18 mouse cellular contexts compared by ENCODE assay signal in the genomic region with DNA sequence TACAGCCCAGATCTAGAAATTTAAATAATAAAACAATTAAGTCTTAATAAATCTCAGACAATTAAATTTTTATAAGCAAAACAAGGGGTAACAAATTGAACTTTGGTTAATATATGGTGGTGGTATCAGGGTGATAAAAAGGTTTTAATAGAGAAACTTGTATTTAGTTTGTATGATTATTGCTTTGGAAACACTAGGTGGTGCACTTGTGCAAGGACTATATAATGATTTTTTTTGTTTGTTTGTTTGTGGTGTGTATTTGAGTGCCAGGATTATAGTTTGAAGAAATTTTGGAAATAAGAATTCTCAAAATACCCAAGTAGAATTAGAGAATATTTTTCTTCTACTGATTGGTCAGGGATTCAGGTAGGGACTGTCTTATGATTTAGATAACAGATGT. TPM values are rescaled to one million over a fixed set of nuclear protein-coding genes. Genes with fewer than 3 reads are reported as not detected.
DNase-seq lines count a peak whose midpoint lies in the region; ATAC-seq and TF ChIP-seq lines count a peak whose summit lies in the region.
"Had no signal": no experiment of that assay in that cellular context is flagged by ENCODE, and none has a peak within 500 bp of the region (broad histone marks: within the 10 kb centered on the region; RNA-seq: fewer than 3 reads in every experiment).

No protein-coding gene starts in this region.

- DNase-seq in forebrain, embryonic 14.5 days (ENCODE audit: low spot score) = peak; percentile 21
- no peak for DNase-seq in layer of hippocampus, adult 2 months (ENCODE audit: low spot score in 2 of 2)
- DNase-seq in layer of hippocampus, adult 9-10 months (ENCODE audit: low spot score) = no peak
- DNase-seq in 3T3-L1 (ENCODE audit: low read depth, low spot score) (peak; percentile 20), Patski (ENCODE audit: low read depth, low spot score) (no peak)
- no peak for DNase-seq in ovary, postnatal 14 days (ENCODE audit: low spot score)
- DNase-seq: kidney, postnatal 14 days; layer of hippocampus, adult 9-11 months; lung, adult 2 months; thymus, postnatal 14 days had no signal

- POLR2A ChIA-PET in Patski (lab: Charles Lee) = no interaction called here

- no peak overlapping the region for H3K27ac ChIP-seq in forebrain, embryonic 14.5 days (ENCODE audit: low read depth, low read length)
- no peak overlapping the region for H3K27ac ChIP-seq in forebrain, embryonic 15.5 days (replicated peaks)
- H3K27ac ChIP-seq in layer of hippocampus, adult 2 months = no peak overlapping the region
- H3K27ac ChIP-seq: embryonic facial prominence, embryonic 15.5 days; forebrain, embryonic 10.5 days; heart, embryonic 13.5 days; midbrain, embryonic 15.5 days; stomach, embryonic 15.5 days had no signal

- H3K4me1 ChIP-seq in forebrain, embryonic 14.5 days (ENCODE audit: control insufficient read depth, insufficient read depth, low read length) = no peaks in the 10 kb centered on the region
- H3K4me1 ChIP-seq in forebrain, embryonic 15.5 days = no peaks in the 10 kb centered on the region
- H3K4me1 ChIP-seq: embryonic facial prominence, embryonic 15.5 days; forebrain, embryonic 10.5 days; heart, embryonic 13.5 days; midbrain, embryonic 15.5 days; stomach, embryonic 15.5 days had no signal

- peak; percentile 77 for TF ChIP-seq CTCF in layer of hippocampus, adult 2 months (conservative IDR thresholded peaks at IDR 0.05)
- peak; percentile 31 for TF ChIP-seq CTCF in Patski (IDR thresholded peaks at IDR 0.05)

- H3K9ac ChIP-seq in forebrain, embryonic 14.5 days (ENCODE audit: low read length) = no peak overlapping the region
- H3K9ac ChIP-seq in forebrain, embryonic 15.5 days (replicated peaks) = no peak overlapping the region
- H3K9ac ChIP-seq: embryonic facial prominence, embryonic 15.5 days; heart, embryonic 13.5 days; midbrain, embryonic 15.5 days; stomach, embryonic 15.5 days had no signal

- in situ Hi-C loops in Patski (cut with MboI; ENCODE audit: low pct_unique_long_range_greater_than_20kb) = no loop called here

- H3K27me3 ChIP-seq in forebrain, embryonic 14.5 days (replicated peaks; ENCODE audit: control insufficient read depth, insufficient read depth, low read length) = no peaks in the 10 kb centered on the region
- H3K27me3 ChIP-seq in forebrain, embryonic 15.5 days = no peaks in the 10 kb centered on the region
- no peaks in the 10 kb centered on the region for H3K27me3 ChIP-seq in Patski
- H3K27me3 ChIP-seq: embryonic facial prominence, embryonic 15.5 days; heart, embryonic 13.5 days; midbrain, embryonic 15.5 days; stomach, embryonic 15.5 days had no signal

- no peak for ATAC-seq in forebrain, embryonic 14.5 days
- ATAC-seq in forebrain, embryonic 15.5 days (replicated peaks) = no peak
- ATAC-seq in Patski = no peak
- no peak for ATAC-seq in inflammation-experienced regulatory T-cells, adult 6 months
- ATAC-seq: intestine, embryonic 16.5 days; midbrain, embryonic 15.5 days had no signal

- H3K4me2 ChIP-seq in forebrain, embryonic 14.5 days (ENCODE audit: low read length) = no peak overlapping the region
- H3K4me2 ChIP-seq in forebrain, embryonic 15.5 days (replicated peaks) = no peak overlapping the region
- H3K4me2 ChIP-seq: embryonic facial prominence, embryonic 15.5 days; heart, embryonic 13.5 days; midbrain, embryonic 15.5 days; stomach, embryonic 15.5 days had no signal

- no peaks in the 10 kb centered on the region for H3K36me3 ChIP-seq in forebrain, embryonic 14.5 days (ENCODE audit: control insufficient read depth, insufficient read depth, low read length)
- no peaks in the 10 kb centered on the region for H3K36me3 ChIP-seq in forebrain, embryonic 15.5 days
- H3K36me3 ChIP-seq: embryonic facial prominence, embryonic 15.5 days; forebrain, embryonic 10.5 days; heart, embryonic 13.5 days; midbrain, embryonic 15.5 days; stomach, embryonic 15.5 days had no signal

- no peak overlapping the region for H3K4me3 ChIP-seq in forebrain, embryonic 14.5 days (ENCODE audit: low read depth, low read length)
- no peak overlapping the region for H3K4me3 ChIP-seq in forebrain, embryonic 15.5 days
- no peak overlapping the region for H3K4me3 ChIP-seq in layer of hippocampus, adult 2 months
- H3K4me3 ChIP-seq: embryonic facial prominence, embryonic 15.5 days; forebrain, embryonic 10.5 days; heart, embryonic 13.5 days; midbrain, embryonic 15.5 days; stomach, embryonic 15.5 days had no signal

- CTCF ChIA-PET in Patski (lab: Charles Lee) = no interaction called here

- H3K9me3 ChIP-seq in forebrain, embryonic 14.5 days (replicated peaks; ENCODE audit: control insufficient read depth, low read length) = no peaks in the 10 kb centered on the region
- no peaks in the 10 kb centered on the region for H3K9me3 ChIP-seq in forebrain, embryonic 15.5 days
- H3K9me3 ChIP-seq: embryonic facial prominence, embryonic 15.5 days; forebrain, embryonic 10.5 days; heart, embryonic 13.5 days; midbrain, embryonic 15.5 days; stomach, embryonic 15.5 days had no signal

RNA-seq across cellular contexts. Expression of gene Mdh1, which starts 43.7 kb away (rescaled TPM):
- 547 and 566 TPM in 2 replicates for polyA plus RNA-seq in forebrain, embryonic 14.5 days (2014; fragmentation: Nextera tagmentation; extraction: Ambion mirVana)
- 462 and 467 TPM in 2 replicates for polyA plus RNA-seq in forebrain, embryonic 15.5 days (2015; fragmentation: Nextera tagmentation; extraction: Ambion mirVana)
- total RNA-seq in layer of hippocampus, adult 2 months (2021) = 100 to 1,000 TPM; 667 to 677 TPM
- 739 TPM for polyA plus RNA-seq in Patski (2021)
- 100 to 1,000 TPM; 421 to 446 (median 430) TPM for polyA plus RNA-seq in inflammation-experienced regulatory T-cells, adult 6 months (2017; shearing (Covaris generic))

RNA-seq across cellular contexts. Expression of gene Wdpcp, which starts 43.9 kb away (rescaled TPM):
- 7.3 and 9.9 TPM in 2 replicates for polyA plus RNA-seq in forebrain, embryonic 14.5 days (2014; fragmentation: Nextera tagmentation; extraction: Ambion mirVana)
- 11.3 and 13.1 TPM in 2 replicates for polyA plus RNA-seq in forebrain, embryonic 15.5 days (2015; fragmentation: Nextera tagmentation; extraction: Ambion mirVana)
- 10 to 100 TPM; 10.5 to 13.0 TPM for total RNA-seq in layer of hippocampus, adult 2 months (2021)
- polyA plus RNA-seq in Patski (2021) = 19.3 TPM
- polyA plus RNA-seq in inflammation-experienced regulatory T-cells, adult 6 months (2017; shearing (Covaris generic)) = 1 to 10 TPM in 1 of 3 experiments, under 1 TPM in 2; 0.20 to 2.2 (median 0.25) TPM

Comparison
In these comparisons a context has a peak if more than half of its experiments do, and no peak if none do; other contexts are left out.
1. DNase-seq: peak in forebrain, embryonic 14.5 days (single experiment) and 3T3-L1 (single experiment); none in layer of hippocampus, adult 2 months (0 of 2), layer of hippocampus, adult 9-10 months (single experiment), Patski (single experiment) and ovary, postnatal 14 days (single experiment).